Mouse (Mus musculus) stomach, embryonic 15.5 days (tissue): ENCODE results near the gene St13. TPM values are rescaled to one million over a fixed set of nuclear protein-coding genes. Genes with fewer than 3 reads are reported as not detected.

Source experiments
- polyA plus RNA-seq: library from polyadenylated mRNA; unstranded; fragments of >200 nt; fragmentation: Nextera tagmentation; extraction: Ambion mirVana; gene quantifications from 2 replicates; pipeline ENCODE4 v1.2.1, GENCODE M21; 2015

The St13 gene
- polyA plus RNA-seq, 1 experiment from 2014 or later, result 146 TPM

Other genes with a start within 250 kb of the St13 start
- gene Mrtfa, start 209.3 kb downstream of the St13 start, polyA plus RNA-seq, result 23.9 and 28.2 TPM in 2 replicates
- 0.98 and 1.3 TPM in 2 replicates for gene Mchr1, start 164.6 kb downstream of the St13 start, polyA plus RNA-seq
- 92.8 and 95.6 TPM in 2 replicates for gene Slc25a17, start 39.3 kb downstream of the St13 start, polyA plus RNA-seq
- gene Xpnpep3, start 61 bp upstream of the St13 start, polyA plus RNA-seq, result 9.6 and 11.2 TPM in 2 replicates
- gene Dnajb7, start 8.2 kb upstream of the St13 start, polyA plus RNA-seq, result 1.8 and 2.1 TPM in 2 replicates
- gene Rbx1, start 66.2 kb upstream of the St13 start, polyA plus RNA-seq, result 451 and 486 TPM in 2 replicates
- gene Ep300, start 185.3 kb upstream of the St13 start, polyA plus RNA-seq, result 13.1 and 20.6 TPM in 2 replicates